Mouse (Mus musculus): ENCODE data around the gene Ccdc154. TPM values are rescaled to one million over a fixed set of nuclear protein-coding genes. Genes with fewer than 3 reads are reported as not detected.

Ccdc154 gene
- total RNA-seq, 2 experiments from 2014 or later = 0.10 to 0.13 TPM

DNA sequence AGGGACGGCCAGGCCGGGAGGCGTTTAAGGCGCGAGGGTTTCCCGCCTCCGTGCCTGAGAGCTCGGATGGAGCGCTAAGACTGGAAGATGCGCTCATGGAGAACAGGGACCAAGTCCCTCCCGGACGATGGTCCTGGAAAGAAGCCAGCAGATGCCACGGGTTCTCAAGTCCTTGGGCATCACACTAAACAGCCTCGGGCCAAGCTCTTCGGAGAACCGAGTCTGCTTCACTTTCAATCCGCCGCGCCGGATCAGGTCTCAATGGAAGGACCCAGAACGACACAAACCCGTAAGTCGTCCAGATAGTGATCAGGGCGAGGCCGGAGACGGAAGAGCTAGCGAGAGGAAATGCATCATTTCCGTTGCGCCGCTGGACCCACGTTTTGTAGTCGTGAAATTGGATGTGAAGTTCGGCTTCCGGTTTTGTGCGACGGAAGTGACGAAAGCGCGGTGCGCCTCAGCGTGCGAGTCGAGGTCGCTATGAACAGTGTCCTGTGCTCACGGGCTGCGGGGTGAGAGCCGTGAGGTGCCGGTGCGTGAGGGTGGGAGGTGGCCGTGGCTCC lies 21.9 kb downstream of the Ccdc154 start, which contains the start of gene BC003965:
TSS of gene BC003965 (plus strand) at position 426 of the 563 bp plus-strand sequence.
- peak; percentile 99 for DNase-seq (ENCODE audit: low spot score in 2 of 2)

DNA sequence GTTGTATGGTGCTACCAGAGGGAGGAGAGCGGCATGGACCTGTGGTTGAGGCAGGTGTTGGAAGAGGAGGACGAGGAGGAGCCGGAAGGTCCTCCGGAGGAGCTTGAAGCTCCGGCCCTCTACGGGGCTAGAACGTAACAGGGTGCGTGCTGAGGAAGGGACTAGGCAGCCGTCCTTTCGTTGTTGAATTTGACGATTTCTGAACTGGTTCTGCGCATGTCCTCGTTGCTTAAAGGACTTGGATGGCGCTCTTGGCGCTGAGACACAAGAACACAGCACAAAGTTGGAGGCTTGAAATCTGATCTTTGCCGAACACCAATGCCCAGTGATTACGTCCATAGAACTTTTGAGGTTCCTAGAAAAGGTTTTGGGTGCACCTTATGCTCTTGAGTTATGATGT lies 22.7 kb downstream of the Ccdc154 start:
- no peak for DNase-seq (ENCODE audit: low spot score in 2 of 2)

DNA sequence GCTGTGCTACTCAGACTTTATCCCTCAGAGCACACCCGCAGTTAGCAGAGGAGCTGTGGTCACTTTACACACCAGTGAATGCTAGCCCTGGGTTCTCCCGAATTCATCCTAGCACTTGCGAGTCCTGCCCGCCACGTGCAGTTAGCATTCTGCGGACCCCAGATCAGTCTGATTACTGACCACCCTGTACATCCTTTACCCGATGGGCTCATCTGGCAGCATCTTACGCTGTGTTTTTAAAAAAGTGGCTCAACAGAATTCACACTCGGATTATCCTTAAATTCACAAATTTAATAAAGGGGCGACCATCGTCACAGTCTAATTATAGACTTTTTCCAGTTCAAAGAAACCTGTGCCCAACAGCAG lies 25.5 kb downstream of the Ccdc154 start:
- no peak for DNase-seq (ENCODE audit: low spot score in 2 of 2)

DNA sequence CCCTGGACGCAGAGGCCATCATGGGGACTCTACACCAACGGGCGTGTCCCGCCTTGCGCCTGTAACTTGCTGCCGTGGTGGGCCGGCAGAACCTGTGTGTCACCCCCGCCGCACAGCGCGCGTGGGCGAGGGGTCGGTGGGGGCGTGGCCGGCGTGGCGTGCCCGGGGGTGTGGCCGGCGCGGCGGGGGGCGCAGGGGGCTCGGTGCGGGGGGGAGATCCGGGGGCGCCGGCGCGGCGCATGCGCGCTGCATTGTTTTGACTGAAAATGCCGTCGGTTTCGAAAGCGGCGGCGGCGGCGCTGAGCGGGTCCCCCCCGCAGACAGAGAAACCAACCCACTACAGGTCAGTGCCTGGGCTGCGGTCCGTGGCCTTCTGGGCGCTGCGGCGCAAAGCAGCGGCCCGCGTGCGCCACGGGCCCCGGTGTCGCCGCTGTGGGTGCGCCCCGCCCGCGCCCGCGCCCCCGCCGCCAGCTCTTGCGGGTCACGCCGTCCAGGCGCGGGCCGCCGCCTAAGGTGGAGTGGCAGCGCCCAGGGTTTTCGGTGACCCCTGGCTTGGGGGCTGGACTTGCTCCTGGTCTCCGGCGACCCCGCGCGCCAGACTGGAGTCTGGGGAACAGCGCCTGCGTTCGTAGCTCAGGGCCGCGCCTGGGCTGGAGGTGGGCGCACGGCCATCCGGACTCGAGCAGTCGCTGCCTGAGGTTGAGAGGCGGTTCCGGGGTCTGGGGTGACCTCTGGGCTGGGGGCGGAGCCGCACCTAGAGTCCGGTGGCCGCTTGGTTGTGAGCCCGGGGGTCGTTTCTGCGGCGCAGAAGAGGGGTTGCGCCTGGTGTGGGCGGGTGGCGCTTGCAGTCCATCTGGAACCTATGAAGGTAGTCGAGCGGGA lies 26.1 kb downstream of the Ccdc154 start, which contains the start of gene Unkl:
TSS of gene Unkl (plus strand) at position 248 of the 882 bp plus-strand sequence.
- peak; percentile 88 to 90 for DNase-seq (ENCODE audit: low spot score in 2 of 2)

DNA sequence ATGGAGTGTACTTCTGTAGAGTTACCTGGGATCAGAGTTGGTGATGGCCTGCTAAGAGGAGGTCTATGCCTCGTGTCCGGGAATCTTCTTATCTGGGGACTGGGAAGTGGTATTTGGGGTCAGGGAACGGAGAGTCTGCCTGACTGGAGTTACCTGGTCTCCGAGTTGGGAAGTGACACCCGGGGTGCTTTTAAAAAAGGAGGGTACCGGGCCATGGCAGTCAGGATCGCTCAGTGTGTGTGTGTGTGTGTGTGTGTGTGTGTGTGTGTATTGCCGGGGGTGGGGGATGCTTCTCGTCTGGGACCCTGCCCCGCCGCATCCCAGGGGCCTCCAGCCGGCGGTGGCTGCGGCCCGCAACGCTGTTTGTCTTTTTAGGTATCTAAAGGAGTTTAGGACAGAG lies 26.8 kb downstream of the Ccdc154 start:
- DNase-seq (ENCODE audit: low spot score in 2 of 2) = no peak

DNA sequence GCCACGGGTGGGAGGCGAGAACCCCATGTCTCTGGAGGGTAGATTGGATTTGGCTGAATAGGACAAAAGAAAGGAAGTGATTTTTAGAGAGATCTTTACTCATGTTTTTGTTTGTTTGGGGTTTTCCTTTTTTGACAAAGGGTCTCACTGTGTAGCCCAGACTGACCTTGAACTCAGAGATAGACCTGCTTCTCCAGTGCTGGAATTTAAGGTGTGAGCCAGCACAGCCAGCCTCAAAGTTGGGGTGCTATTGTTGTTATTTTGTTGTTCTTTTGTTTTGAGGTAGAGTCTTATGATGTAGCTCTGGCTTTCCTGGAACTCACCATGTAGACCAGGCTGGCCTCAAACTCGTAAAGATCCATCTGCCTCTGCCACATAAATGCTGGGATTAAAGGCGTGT lies 40.1 kb downstream of the Ccdc154 start:
- no peak for DNase-seq (ENCODE audit: low spot score in 2 of 2)

DNA sequence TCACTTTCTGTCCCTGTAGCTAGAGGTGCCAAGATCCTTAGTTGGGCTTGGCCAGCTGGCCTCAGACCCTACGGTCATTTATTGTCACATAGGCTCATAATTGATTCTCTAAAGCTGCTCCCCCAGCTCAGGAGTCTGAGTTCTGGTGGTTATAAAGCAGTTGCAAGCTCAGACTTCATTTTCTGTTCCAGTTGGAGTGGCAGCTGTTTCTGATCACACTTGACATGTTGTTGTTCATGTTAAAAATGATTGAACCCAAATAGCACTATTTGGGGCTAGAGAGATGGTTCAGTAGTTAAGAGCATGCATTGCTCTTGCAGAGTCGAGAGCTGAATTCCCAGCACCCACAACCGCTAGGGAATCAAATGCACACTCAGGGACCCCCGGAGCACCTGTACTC lies 47.7 kb downstream of the Ccdc154 start:
- no peak for DNase-seq (ENCODE audit: low spot score in 2 of 2)

DNA sequence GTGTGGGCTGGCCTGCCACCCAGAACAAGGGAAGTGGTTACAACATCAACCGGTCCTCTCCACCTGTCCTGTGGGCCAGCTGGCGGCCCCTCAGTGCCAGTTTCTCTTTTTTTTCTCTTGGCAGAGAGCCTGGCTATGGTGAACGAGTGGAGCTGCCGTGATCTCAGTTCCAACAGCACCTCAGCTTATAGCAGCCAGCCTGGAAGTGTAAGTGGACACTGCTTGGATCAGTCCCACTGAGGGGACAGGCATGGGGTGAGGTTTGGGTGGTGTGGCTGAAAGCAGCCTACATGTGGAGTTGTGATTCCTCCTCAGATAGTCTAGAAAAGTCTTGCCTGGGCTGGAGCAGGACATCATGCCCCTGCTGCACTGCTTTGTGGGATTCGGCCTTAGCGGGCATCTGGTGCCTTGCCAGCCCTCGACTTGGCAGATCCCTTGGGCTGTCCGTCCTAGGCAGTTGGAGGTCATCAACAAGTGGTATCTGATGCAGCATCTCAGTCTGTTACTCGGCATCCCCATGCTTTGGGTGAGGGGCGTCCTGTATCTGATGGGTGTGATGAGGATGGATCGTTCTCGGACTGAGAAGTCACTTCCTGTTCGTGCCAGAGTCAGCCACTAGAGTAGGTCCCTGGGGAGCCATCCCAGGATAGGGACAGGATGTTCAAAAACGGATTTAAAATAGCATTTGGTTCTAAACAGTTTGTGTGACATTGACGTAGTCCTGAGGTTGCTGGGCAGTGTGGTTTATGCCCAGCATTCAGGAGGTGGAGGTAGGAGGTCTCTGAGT lies 48.6 kb downstream of the Ccdc154 start:
- DNase-seq (ENCODE audit: low spot score in 2 of 2) = no peak

DNA sequence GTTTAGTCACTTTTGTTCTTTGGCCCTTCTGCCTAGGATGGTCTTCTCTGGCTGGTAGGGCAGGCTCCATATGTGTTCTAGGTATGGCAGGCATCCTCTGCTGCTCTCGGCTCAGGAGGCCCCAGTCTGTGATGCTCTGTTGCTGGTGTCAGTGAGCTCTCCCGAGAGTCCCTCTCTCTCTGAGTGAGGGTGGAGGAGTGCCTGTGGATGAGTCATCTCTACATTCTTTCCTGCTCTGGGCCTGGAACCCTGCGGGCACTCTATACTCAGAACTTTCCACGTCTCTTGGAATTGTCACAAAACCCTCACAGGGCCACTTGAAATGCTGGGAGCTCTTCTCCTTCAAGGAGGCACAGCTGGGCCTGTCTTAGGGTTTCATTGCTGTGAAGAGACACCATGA lies 49.4 kb downstream of the Ccdc154 start:
- no peak for DNase-seq (ENCODE audit: low spot score in 2 of 2)

DNA sequence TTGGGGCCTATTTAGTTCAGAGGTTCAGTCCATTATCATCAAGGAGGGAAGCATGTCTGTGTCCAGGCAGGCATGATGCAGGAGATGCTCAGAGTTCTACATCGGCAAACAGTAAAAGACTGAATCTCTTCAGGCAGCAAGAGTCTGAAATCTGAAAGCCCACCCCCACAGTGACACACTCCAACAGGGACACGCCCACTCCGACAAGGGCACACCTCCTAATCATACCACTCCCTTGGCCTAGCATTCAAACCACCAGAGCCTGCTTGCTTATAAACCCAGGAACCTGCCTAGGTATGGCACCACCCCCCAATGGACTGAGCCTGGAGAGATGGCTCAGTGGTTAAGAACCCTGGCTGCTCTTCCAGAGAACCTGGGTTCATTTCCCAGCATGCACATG lies 53.2 kb downstream of the Ccdc154 start:
- DNase-seq (ENCODE audit: low spot score in 2 of 2) = no peak

DNA sequence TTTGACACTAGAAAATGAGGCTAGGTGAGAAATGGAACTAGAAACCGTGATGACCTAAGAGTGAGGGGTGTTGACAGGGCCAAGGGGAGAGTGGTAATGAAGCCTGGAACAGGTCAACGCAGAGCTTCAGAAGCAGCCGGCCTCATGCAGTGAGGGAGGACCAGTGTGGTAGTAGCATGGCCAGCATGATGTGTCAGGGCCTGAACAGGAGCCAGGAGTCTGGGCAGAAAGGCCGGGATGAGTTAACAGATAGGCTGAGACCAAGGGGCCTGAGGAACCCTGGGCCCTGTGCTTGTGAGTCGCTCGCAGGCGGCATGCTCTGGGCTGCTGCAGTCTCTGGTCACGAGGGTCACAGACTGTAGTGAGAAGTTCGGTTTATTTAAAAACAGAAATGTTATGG lies 56.7 kb downstream of the Ccdc154 start:
- no peak for DNase-seq (ENCODE audit: low spot score in 2 of 2)

DNA sequence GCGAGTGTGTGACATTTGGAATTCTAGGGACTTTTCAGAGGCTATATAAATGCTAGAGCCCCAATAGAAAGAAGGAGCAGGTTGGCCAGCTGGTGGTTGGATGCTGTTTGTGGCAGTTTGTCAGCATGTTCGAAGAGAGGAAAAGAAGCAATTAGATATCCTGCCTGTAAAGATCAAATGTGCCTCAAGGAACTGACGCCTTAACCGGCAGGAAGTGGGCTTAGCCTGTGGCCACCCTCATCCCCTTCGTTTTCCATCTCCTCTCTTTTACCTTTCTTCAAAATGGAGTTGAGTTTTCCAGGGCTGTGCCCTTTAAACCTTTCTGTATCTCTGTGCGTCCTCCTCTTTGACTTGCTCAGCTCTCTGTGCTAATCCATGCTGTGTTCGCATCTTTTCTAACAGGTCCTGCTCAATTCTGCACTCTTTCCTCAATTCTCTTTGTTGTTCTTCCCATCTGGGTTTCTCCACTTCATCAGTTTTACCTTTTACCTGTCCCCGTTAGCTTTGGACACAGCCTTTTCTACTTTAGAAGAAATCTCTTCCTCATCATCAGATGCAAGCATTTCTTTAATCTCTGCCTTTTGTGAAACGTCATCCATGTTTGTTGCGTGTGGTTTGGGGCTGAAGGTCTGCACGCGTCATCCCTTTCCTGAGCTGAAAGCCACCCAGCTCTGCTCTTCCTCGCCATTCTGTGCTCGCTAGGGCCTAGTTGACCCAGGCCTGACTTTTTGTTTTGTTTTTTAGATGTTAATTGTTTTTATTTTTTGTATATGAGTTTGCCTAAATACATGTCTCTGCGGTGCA lies 57.4 kb downstream of the Ccdc154 start:
- no peak for DNase-seq (ENCODE audit: low spot score in 2 of 2)

DNA sequence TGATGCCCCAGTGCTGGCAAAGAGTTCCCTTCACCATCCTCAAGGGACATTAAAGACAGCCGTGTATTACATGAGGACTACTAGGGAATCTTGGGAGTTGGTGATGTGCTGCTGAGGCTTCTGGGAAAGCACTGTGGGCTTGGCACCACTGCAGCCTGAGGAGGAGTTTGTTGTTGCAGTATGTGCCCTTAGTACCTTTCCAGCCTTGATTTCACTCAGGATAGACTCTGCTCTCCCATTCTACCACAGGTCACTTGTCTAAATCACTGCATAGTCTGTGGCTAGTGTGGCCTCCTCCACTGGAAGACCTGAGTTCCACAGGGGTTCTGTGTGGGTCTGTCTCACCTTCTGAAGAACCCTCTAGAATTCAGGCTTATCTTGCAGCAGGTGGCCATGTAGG lies 58.5 kb downstream of the Ccdc154 start:
- no peak for DNase-seq (ENCODE audit: low spot score in 2 of 2)

Other genes with a start within 250 kb of the Ccdc154 start
- gene Mapk8ip3, start 225.5 kb upstream of the Ccdc154 start, total RNA-seq (2021) = 100 to 1,000 TPM; 125 to 137 TPM
- gene Jpt2, start 201.8 kb upstream of the Ccdc154 start, total RNA-seq (2021) = 10 to 100 TPM; 19.2 to 26.3 TPM
- gene Cramp1l, start 146.7 kb upstream of the Ccdc154 start, total RNA-seq (2021) = 10 to 100 TPM; 20.4 to 24.0 TPM
- gene Ift140, start 146.4 kb upstream of the Ccdc154 start, total RNA-seq (2021) = 10 to 100 TPM; 20.3 to 29.9 TPM
- 10 to 100 TPM; 43.2 to 45.6 TPM for gene Tmem204, start 78.9 kb upstream of the Ccdc154 start, total RNA-seq (2021)
- gene Telo2, start 46.5 kb upstream of the Ccdc154 start, total RNA-seq (2021) = 10 to 100 TPM; 18.4 to 21.9 TPM
- gene Ptx4, start 41.7 kb upstream of the Ccdc154 start, total RNA-seq (2021) = not detected
- 10 to 100 TPM; 42.0 to 43.7 TPM for gene Clcn7, start 29.1 kb upstream of the Ccdc154 start, total RNA-seq (2021)
- gene Gm38655, start 13.0 kb downstream of the Ccdc154 start, total RNA-seq (2021) = not detected
- gene BC003965, start 22.1 kb downstream of the Ccdc154 start, total RNA-seq (2021) = 10 to 100 TPM; 18.5 to 20.0 TPM
- 10 to 100 TPM; 15.4 to 16.2 TPM for gene Unkl, start 25.9 kb downstream of the Ccdc154 start, total RNA-seq (2021)
- 10 to 100 TPM; 42.4 to 46.5 TPM for gene Gnptg, start 77.7 kb downstream of the Ccdc154 start, total RNA-seq (2021)
- gene Tsr3, start 77.7 kb downstream of the Ccdc154 start, total RNA-seq (2021) = 10 to 100 TPM; 20.3 to 22.6 TPM
- 10 to 100 TPM; 11.7 to 16.2 TPM for gene Baiap3, start 93.9 kb downstream of the Ccdc154 start, total RNA-seq (2021)
- 100 to 1,000 TPM; 207 to 260 TPM for gene Ube2i, start 112.2 kb downstream of the Ccdc154 start, total RNA-seq (2021)
- gene Prss34, start 135.9 kb downstream of the Ccdc154 start, total RNA-seq (2021) = under 1 TPM; 0.33 to 0.48 TPM
- gene Prss28, start 146.2 kb downstream of the Ccdc154 start, total RNA-seq (2021) = not detected
- gene Prss29, start 156.2 kb downstream of the Ccdc154 start, total RNA-seq (2021) = not detected
- gene Tpsab1, start 183.1 kb downstream of the Ccdc154 start, total RNA-seq (2021) = 1 to 10 TPM in 1 of 2 experiments, under 1 TPM in 1; 0.53 to 1.5 TPM
- 1 to 10 TPM; 2.9 to 6.7 TPM for gene Tpsb2, start 203.8 kb downstream of the Ccdc154 start, total RNA-seq (2021)
- gene Tpsg1, start 206.8 kb downstream of the Ccdc154 start, total RNA-seq (2021) = under 1 TPM in 1 of 2 experiments, not detected in 1; 0.38 TPM